Mouse (Mus musculus): ENCODE results near the gene Rsbn1.

DNA sequence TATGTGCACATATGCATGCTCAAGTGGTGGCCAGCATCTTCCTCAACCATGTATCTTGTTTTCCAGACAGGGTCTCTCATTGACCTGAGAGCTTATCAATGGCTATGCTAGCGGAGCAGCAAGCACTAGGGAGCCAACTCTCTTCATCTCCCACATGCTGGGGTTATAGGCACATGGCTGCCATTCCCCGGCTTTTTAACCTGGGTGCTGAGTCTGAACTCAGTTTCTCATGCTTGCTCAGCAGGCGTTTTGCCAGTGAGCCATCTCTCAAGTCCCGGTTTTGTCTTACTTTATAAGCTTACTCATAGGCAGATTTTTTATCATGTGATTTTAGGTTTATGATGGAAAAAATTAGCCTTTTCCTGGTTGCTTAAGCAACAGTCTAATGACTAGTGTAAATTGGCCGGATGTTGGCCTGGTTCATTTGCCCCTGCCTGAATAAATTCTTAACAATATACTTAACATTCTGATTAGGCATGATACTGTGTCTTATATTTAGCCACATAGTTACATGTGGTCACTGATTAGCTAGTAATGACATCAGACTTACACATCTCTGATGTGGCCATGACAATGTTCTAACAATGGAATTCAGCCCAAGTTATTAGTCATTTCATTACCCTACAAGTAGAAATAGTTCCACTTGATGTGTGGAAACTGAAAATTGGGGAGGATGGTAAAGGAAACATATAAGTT is 6.4 kb upstream of the Rsbn1 start:
- TF ChIP-seq CTCF (IDR thresholded peaks at IDR 0.05; ENCODE audit: extremely low read depth, insufficient read depth, low read length) = no peak
- TF ChIP-seq POLR2A (IDR thresholded peaks at IDR 0.05; ENCODE audit: extremely low read depth, insufficient read depth, low read length) = no peak

Measured in cortical plate, adult 2 months (tissue).